17 mouse cellular contexts compared by ENCODE assay signal in the genomic region with DNA sequence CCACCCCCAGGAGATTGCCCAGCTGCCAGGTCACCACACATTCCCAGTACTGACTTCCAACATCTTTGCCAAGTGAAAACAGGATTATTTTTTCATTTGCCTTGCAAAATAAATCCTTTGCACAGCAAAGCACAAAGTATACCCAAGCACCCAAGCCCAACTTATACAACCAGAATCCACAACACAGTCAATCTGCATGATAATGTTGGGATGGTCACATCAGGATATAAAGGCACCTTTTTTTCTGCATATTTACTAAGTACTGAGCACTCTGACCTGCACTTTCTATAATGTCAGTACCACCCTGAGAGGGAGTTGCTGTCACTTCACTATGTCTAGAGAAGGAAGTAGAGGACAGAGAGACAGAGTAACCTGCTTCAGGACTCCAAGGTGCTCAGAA.
"Had no signal": no experiment of that assay in that cellular context is flagged by ENCODE, and none has a peak within 500 bp of the region (broad histone marks: within the 10 kb centered on the region; RNA-seq: fewer than 3 reads in every experiment).

No protein-coding gene starts in this region.

- DNase-seq: left cerebral cortex, postnatal 4 days; liver; liver, embryonic 13.5 days; liver, postnatal 0 days; lung, adult 18-20 months; lung, adult 2 months; lung, embryonic 14.5 days; lung, postnatal 10 days; lung, postnatal 14 days; lung, postnatal 36 days; lung, postnatal 4 days; midbrain, embryonic 14.5 days had no signal

- ATAC-seq: liver, embryonic 12.5 days; liver, postnatal 0 days; lung, postnatal 0 days; midbrain, embryonic 13.5 days; midbrain, embryonic 15.5 days; midbrain, embryonic 16.5 days had no signal
